Mouse (Mus musculus): ENCODE measurements around the gene Pafah1b3. TPM values are rescaled to one million over a fixed set of nuclear protein-coding genes. Genes with fewer than 3 reads are reported as not detected.

The Pafah1b3 gene
- polyA plus RNA-seq, 1 experiment from 2014 or later: 590 TPM

GRCm38 (mm10) chr7:25286989-25287388, 10.8 kb downstream of the Pafah1b3 start:
- no peak for ATAC-seq (ENCODE audit: low read depth)
- peaks cover 64% of the 10 kb centered on the region for H3K36me3 ChIP-seq (ENCODE audit: control insufficient read depth, insufficient read depth, low read length)
- no peak overlapping the region for H3K27ac ChIP-seq (ENCODE audit: low read depth, low read length)
- H3K9me3 ChIP-seq (ENCODE audit: control insufficient read depth, low read length): no peaks in the 10 kb centered on the region
- 86% methylated on average over 8 of the region's 8 CpGs for WGBS
- H3K4me2 ChIP-seq (ENCODE audit: low read depth, low read length): no peak overlapping the region
- H3K4me1 ChIP-seq (ENCODE audit: control insufficient read depth, insufficient read depth, low read length): peaks cover 20% of the 10 kb centered on the region
- no peak overlapping the region for H3K4me3 ChIP-seq (ENCODE audit: low read depth, low read length)
- H3K27me3 ChIP-seq (ENCODE audit: control insufficient read depth, insufficient read depth, low read length): no peaks in the 10 kb centered on the region
- no peak overlapping the region for H3K9ac ChIP-seq (replicated peaks; ENCODE audit: low read depth, low read length)

GRCm38 (mm10) chr7:25285511-25286238, 12.1 kb downstream of the Pafah1b3 start:
- H3K4me3 ChIP-seq (ENCODE audit: low read depth, low read length): no peak overlapping the region
- H3K9ac ChIP-seq (replicated peaks; ENCODE audit: low read depth, low read length): no peak overlapping the region
- 81% methylated on average over 20 of the region's 20 CpGs for WGBS
- no peak for ATAC-seq (ENCODE audit: low read depth)
- peaks cover 30% of the 10 kb centered on the region for H3K4me1 ChIP-seq (ENCODE audit: control insufficient read depth, insufficient read depth, low read length)
- no peaks in the 10 kb centered on the region for H3K27me3 ChIP-seq (ENCODE audit: control insufficient read depth, insufficient read depth, low read length)
- H3K9me3 ChIP-seq (ENCODE audit: control insufficient read depth, low read length): no peaks in the 10 kb centered on the region
- no peak overlapping the region for H3K27ac ChIP-seq (ENCODE audit: low read depth, low read length)
- H3K4me2 ChIP-seq (ENCODE audit: low read depth, low read length): 0 out of 2 replicates have a peak overlapping the region, but pooled peaks have one; percentile 90
- H3K36me3 ChIP-seq (ENCODE audit: control insufficient read depth, insufficient read depth, low read length): peaks cover 50% of the 10 kb centered on the region

DNA sequence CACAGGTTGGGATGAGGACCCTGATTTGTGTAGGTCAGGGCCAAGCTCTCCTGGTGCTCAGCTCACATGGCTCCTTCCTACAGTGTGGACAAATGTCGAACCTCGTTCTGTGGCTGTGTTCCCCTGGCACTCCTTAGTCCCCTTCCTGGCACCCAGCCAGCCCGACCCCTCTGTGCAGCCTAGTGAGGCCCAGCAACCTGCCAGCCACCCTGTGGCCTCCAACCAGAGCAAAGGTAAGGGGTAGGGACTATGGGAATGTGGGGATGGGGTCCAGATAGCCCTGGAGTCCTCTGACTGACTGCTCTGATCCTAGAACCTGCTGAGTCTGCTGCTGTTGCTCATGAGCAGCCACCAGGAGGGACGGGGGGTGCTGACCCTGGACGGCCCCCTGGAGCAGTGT, 13.0 kb downstream of the Pafah1b3 start:
- H3K9ac ChIP-seq (replicated peaks; ENCODE audit: low read depth, low read length): peak overlapping the region; percentile 35; the same call in 1 of the 2 replicates
- H3K4me1 ChIP-seq (ENCODE audit: control insufficient read depth, insufficient read depth, low read length): peaks cover 39% of the 10 kb centered on the region
- H3K4me3 ChIP-seq (ENCODE audit: low read depth, low read length): no peak overlapping the region
- 75% methylated on average over 5 of the region's 5 CpGs for WGBS
- H3K27me3 ChIP-seq (ENCODE audit: control insufficient read depth, insufficient read depth, low read length): no peaks in the 10 kb centered on the region
- no peaks in the 10 kb centered on the region for H3K9me3 ChIP-seq (ENCODE audit: control insufficient read depth, low read length)
- no peak for ATAC-seq (ENCODE audit: low read depth)
- no peak overlapping the region for H3K27ac ChIP-seq (ENCODE audit: low read depth, low read length)
- peak overlapping the region; percentile 90 for H3K4me2 ChIP-seq (ENCODE audit: low read depth, low read length)
- peaks cover 47% of the 10 kb centered on the region for H3K36me3 ChIP-seq (ENCODE audit: control insufficient read depth, insufficient read depth, low read length)

GRCm38 (mm10) chr7:25284171-25284570, 13.6 kb downstream of the Pafah1b3 start:
- Histone ChIP-seq H3K9ac (replicated peaks; ENCODE audit: low read depth, low read length) (peak overlapping the region; percentile 35), H3K36me3 (ENCODE audit: control insufficient read depth, insufficient read depth, low read length) (peaks cover 41% of the 10 kb centered on the region), H3K4me3 (ENCODE audit: low read depth, low read length) (peak overlapping the region; percentile 76), H3K4me2 (ENCODE audit: low read depth, low read length) (peak overlapping the region; percentile 90), H3K9me3 (ENCODE audit: control insufficient read depth, low read length) (no peaks in the 10 kb centered on the region), H3K27ac (ENCODE audit: low read depth, low read length) (0 out of 2 replicates have a peak overlapping the region, but pooled peaks have one; percentile 23), H3K27me3 (ENCODE audit: control insufficient read depth, insufficient read depth, low read length) (no peaks in the 10 kb centered on the region), H3K4me1 (ENCODE audit: control insufficient read depth, insufficient read depth, low read length) (peaks cover 44% of the 10 kb centered on the region)
- no peak for ATAC-seq (ENCODE audit: low read depth)
- 65% methylated on average over 2 of the region's 2 CpGs for WGBS

GRCm38 (mm10) chr7:25283637-25284036, 14.1 kb downstream of the Pafah1b3 start:
- 24% methylated on average over 5 of the region's 5 CpGs for WGBS
- no peak for ATAC-seq (ENCODE audit: low read depth)

DNA sequence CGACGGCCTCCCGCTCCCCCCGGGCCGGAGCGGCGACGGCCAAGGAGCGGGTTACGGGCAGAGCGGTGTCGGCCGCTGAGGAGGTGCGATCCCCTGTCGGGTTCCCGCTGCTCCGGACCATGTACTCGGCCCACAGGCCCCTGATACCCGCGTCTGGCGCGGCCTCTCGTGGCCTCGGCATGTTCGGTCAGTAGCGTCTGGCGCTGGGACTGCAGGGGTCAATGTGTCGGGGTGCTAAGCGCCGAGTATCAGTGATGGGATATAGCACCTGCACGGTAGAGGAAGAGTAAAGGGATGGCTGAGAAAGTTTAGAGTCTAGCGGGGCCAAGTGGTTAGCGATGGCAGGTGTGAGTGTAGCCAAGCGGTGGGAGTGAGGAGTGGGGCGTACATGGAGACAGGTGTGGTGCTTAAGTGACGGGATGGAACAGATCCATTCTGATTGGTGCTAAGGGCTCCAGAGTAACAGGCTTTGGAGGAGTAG, 15.0 kb downstream of the Pafah1b3 start:
- whole genome bisulfite sequencing: under 1% methylated on average over 28 of the region's 36 CpGs
- ATAC-seq (ENCODE audit: low read depth): peak; percentile 1; the same call in 1 of the 2 replicates
- no peaks in the 10 kb centered on the region for H3K9me3 ChIP-seq (ENCODE audit: control insufficient read depth, low read length)

More at GRCm38 (mm10) chr7:25283637-25284036, 14.1 kb downstream of the Pafah1b3 start:
- H3K9ac ChIP-seq (replicated peaks; ENCODE audit: low read depth, low read length): peak overlapping the region; percentile 76
- peaks cover 44% of the 10 kb centered on the region for H3K4me1 ChIP-seq (ENCODE audit: control insufficient read depth, insufficient read depth, low read length)
- H3K9me3 ChIP-seq (ENCODE audit: control insufficient read depth, low read length): no peaks in the 10 kb centered on the region
- H3K4me2 ChIP-seq (ENCODE audit: low read depth, low read length): peak overlapping the region; percentile 90
- peak overlapping the region; percentile 76 for H3K4me3 ChIP-seq (ENCODE audit: low read depth, low read length)
- H3K27ac ChIP-seq (ENCODE audit: low read depth, low read length): peak overlapping the region; percentile 98
- peaks cover 35% of the 10 kb centered on the region for H3K36me3 ChIP-seq (ENCODE audit: control insufficient read depth, insufficient read depth, low read length)
- no peaks in the 10 kb centered on the region for H3K27me3 ChIP-seq (ENCODE audit: control insufficient read depth, insufficient read depth, low read length)

GRCm38 (mm10) chr7:25281734-25282601, 15.8 kb downstream of the Pafah1b3 start:
- H3K4me3 ChIP-seq (ENCODE audit: low read depth, low read length): peak overlapping the region; percentile 76
- peaks cover 54% of the 10 kb centered on the region for H3K4me1 ChIP-seq (ENCODE audit: control insufficient read depth, insufficient read depth, low read length)
- peak overlapping the region; percentile 98 for H3K27ac ChIP-seq (ENCODE audit: low read depth, low read length)
- H3K4me2 ChIP-seq (ENCODE audit: low read depth, low read length): peak overlapping the region; percentile 90
- ATAC-seq (ENCODE audit: low read depth): peak; percentile 69
- H3K9ac ChIP-seq (replicated peaks; ENCODE audit: low read depth, low read length): peak overlapping the region; percentile 76
- WGBS: under 1% methylated on average over 62 of the region's 108 CpGs
- no peaks in the 10 kb centered on the region for H3K9me3 ChIP-seq (ENCODE audit: control insufficient read depth, low read length)
- no peaks in the 10 kb centered on the region for H3K27me3 ChIP-seq (ENCODE audit: control insufficient read depth, insufficient read depth, low read length)
- peaks cover 19% of the 10 kb centered on the region for H3K36me3 ChIP-seq (ENCODE audit: control insufficient read depth, insufficient read depth, low read length)

More for the DNA sequence above, 15.0 kb downstream of the Pafah1b3 start:
- peak overlapping the region; percentile 98 for H3K27ac ChIP-seq (ENCODE audit: low read depth, low read length)
- H3K27me3 ChIP-seq (ENCODE audit: control insufficient read depth, insufficient read depth, low read length): no peaks in the 10 kb centered on the region
- peak overlapping the region; percentile 90 for H3K4me2 ChIP-seq (ENCODE audit: low read depth, low read length)
- H3K4me3 ChIP-seq (ENCODE audit: low read depth, low read length): peak overlapping the region; percentile 76
- H3K36me3 ChIP-seq (ENCODE audit: control insufficient read depth, insufficient read depth, low read length): peaks cover 27% of the 10 kb centered on the region
- peaks cover 48% of the 10 kb centered on the region for H3K4me1 ChIP-seq (ENCODE audit: control insufficient read depth, insufficient read depth, low read length)
- H3K9ac ChIP-seq (replicated peaks; ENCODE audit: low read depth, low read length): peak overlapping the region; percentile 76

DNA sequence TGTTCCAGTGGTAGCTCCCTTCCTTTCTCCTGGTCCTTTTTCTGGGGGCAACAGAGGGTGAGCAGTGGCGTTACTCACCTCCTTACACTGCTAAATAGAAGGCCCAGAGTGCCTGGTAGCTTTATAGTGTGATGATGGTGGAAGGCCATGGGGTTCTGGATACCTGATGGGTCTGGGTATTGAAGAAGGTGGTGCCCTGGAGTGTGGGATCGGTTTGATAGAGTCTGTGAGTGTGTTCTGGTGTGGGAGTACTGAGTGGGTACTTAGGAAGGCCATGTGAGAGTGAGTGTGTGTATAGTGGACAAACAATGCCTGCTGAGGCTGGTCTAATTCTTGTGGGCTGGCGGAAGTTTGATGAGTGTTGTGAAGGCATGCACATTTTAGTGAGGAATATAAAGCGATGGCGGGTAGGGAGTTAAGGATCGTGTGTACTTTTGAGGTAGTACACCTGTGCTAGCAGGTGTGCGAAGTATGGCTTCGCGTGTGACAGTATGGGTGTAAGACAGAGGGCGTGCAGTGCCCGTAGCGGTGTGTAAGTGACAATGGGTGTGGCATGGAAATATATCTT, 16.5 kb downstream of the Pafah1b3 start:
- peaks cover 14% of the 10 kb centered on the region for H3K36me3 ChIP-seq (ENCODE audit: control insufficient read depth, insufficient read depth, low read length)
- H3K9ac ChIP-seq (replicated peaks; ENCODE audit: low read depth, low read length): peak overlapping the region; percentile 76
- H3K9me3 ChIP-seq (ENCODE audit: control insufficient read depth, low read length): no peaks in the 10 kb centered on the region
- no peak for ATAC-seq (ENCODE audit: low read depth)
- H3K4me3 ChIP-seq (ENCODE audit: low read depth, low read length): peak overlapping the region; percentile 76
- H3K27ac ChIP-seq (ENCODE audit: low read depth, low read length): peak overlapping the region; percentile 98
- H3K27me3 ChIP-seq (ENCODE audit: control insufficient read depth, insufficient read depth, low read length): no peaks in the 10 kb centered on the region
- WGBS: 20% methylated on average over 12 of the region's 12 CpGs
- H3K4me2 ChIP-seq (ENCODE audit: low read depth, low read length): peak overlapping the region; percentile 90
- peaks cover 54% of the 10 kb centered on the region for H3K4me1 ChIP-seq (ENCODE audit: control insufficient read depth, insufficient read depth, low read length)
